Mouse (Mus musculus): ENCODE measurements around the gene Smarcd3.

Gene Smarcd3

GRCm38 (mm10) chr5:24623986-24624821 is at the start of gene Smarcd3:
Smarcd3 (minus strand) TSS chr5:24624411.
- DNase-seq = peak; percentile 97 to 98

- peak in 1 of 2 experiments; percentile 14 for DNase-seq
Observed at GRCm38 (mm10) chr5:24661457-24661856, 37.2 kb upstream of the Smarcd3 start.

GRCm38 (mm10) chr5:24659708-24660423 is 35.7 kb upstream of the Smarcd3 start:
- DNase-seq = no peak

GRCm38 (mm10) chr5:24657113-24657512 is 32.9 kb upstream of the Smarcd3 start:
- DNase-seq = peak; percentile 89 to 91

GRCm38 (mm10) chr5:24654491-24654890 is 30.3 kb upstream of the Smarcd3 start:
- DNase-seq = no peak

- DNase-seq = no peak
Observed at GRCm38 (mm10) chr5:24652780-24653179, 28.6 kb upstream of the Smarcd3 start.

GRCm38 (mm10) chr5:24651768-24652752 is 27.8 kb upstream of the Smarcd3 start:
- DNase-seq = peak; percentile 95

GRCm38 (mm10) chr5:24651356-24651755 is 27.1 kb upstream of the Smarcd3 start:
- no peak for DNase-seq

GRCm38 (mm10) chr5:24649701-24650100 is 25.5 kb upstream of the Smarcd3 start:
- no peak for DNase-seq

GRCm38 (mm10) chr5:24649231-24649630 is 25.0 kb upstream of the Smarcd3 start:
- no peak for DNase-seq

GRCm38 (mm10) chr5:24645454-24645853 is 21.2 kb upstream of the Smarcd3 start:
- no peak for DNase-seq

GRCm38 (mm10) chr5:24639081-24639480 is 14.9 kb upstream of the Smarcd3 start:
- no peak for DNase-seq

- no peak for DNase-seq
Observed at GRCm38 (mm10) chr5:24638131-24638530, 13.9 kb upstream of the Smarcd3 start.

GRCm38 (mm10) chr5:24636987-24637386 is 12.8 kb upstream of the Smarcd3 start:
- peak in 1 of 2 experiments; percentile 47 for DNase-seq

GRCm38 (mm10) chr5:24635526-24636141 is 11.4 kb upstream of the Smarcd3 start:
- DNase-seq = peak in 1 of 2 experiments; percentile 4

- DNase-seq = no peak
Observed at GRCm38 (mm10) chr5:24635093-24635492, 10.9 kb upstream of the Smarcd3 start.

- no peak for DNase-seq
Observed at GRCm38 (mm10) chr5:24629712-24630111, 5.5 kb upstream of the Smarcd3 start.

- DNase-seq = peak in 1 of 2 experiments; percentile 32
Observed at GRCm38 (mm10) chr5:24624822-24625120, 560 bp upstream of the Smarcd3 start.

GRCm38 (mm10) chr5:24623041-24623985 is 898 bp downstream of the Smarcd3 start:
- DNase-seq = peak; percentile 96 to 97

GRCm38 (mm10) chr5:24622386-24623040 is 1.7 kb downstream of the Smarcd3 start:
- peak in 1 of 2 experiments; percentile 72 for DNase-seq

- DNase-seq = no peak
Observed at GRCm38 (mm10) chr5:24620626-24621025, 3.6 kb downstream of the Smarcd3 start.
